Mouse (Mus musculus): Measurements from ENCODE around the gene Bfsp2.

DNA sequence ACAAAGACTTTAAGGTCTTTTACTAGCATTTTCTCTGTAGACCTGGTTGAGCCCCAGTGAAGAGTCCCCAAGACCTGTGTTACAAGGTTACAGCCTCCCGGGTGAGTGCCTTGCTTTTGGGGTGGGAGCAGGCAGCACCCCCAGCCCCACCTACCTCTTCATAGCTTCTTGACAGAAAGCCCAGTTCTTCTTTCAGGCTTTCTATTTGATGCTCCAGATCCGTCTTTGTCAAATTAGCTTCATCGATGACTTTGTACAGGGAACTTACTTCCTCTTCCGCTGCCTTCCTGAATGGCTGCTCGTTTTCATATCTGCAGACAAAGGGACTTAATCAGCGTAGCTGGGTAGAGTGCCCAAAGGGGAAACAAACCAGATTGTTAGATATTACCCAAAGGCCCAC is 30.6 kb downstream of the Bfsp2 start:
- no peak for TF ChIP-seq CTCF (IDR thresholded peaks at IDR 0.05; ENCODE audit: low read depth)
- no peak for TF ChIP-seq EP300 (optimal IDR thresholded peaks at IDR 0.05)

Data from stomach, postnatal 0 days (tissue).